Mouse (Mus musculus): ENCODE results near the gene Prr5.

DNA sequence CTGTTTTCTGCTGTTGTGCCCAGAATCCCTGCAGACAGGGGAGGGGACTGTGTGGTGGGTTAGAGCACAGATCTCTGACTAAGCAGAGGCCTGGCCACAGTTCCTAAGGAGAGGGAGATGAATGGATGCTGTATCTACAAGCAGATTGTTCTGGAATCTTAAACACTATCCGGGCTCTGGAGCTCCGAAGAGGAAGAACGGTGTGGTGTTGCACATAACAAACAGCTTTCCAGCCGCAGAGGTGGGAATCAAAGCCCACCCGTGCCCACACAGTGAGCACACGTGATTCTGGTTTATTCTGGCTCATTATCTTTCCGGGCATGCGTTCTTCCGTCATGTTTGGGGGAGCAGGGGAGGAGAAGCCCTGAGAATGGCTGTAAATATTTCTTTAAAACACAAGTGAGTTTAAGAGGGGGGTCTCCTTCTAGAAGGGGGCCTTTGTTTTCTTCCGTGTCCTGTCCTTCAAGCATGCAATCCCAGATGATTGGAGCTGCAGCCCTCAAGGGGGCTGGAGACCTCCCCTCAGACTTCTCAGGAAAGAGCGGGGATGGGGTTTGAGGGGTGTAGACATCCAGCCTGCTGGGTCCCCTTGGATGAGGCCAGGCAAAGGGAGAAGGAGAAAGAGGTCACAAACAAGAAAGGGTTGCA is 67.0 kb downstream of the Prr5 start:
- TF ChIP-seq CTCF (IDR thresholded peaks at IDR 0.05; ENCODE audit: insufficient read depth, low read depth, low read length) (no peak), POLR2A (IDR thresholded peaks at IDR 0.05; ENCODE audit: insufficient read depth, low read depth, low read length) (no peak)

All from olfactory bulb, adult 2 months (tissue).